Mouse (Mus musculus) erythroblast, embryonic 14.5 days (primary cell): ENCODE results near the gene Fbxo22.

ENCODE experiments used
- GATA1 ChIP-seq: IDR thresholded peaks from 2 replicates; pipeline ENCODE4 v1.6.1; 2012; ENCODE audit warnings: low read length, inconsistent platforms, mixed read lengths
- TAL1 ChIP-seq: IDR thresholded peaks from 3 replicates; pipeline ENCODE4 v1.6.1; 2012; ENCODE audit warnings: low read length, inconsistent platforms, mixed read lengths

GRCm38 (mm10) chr9:55240852-55241251 lies 32.1 kb downstream of the Fbxo22 start:
- no peak for TF ChIP-seq TAL1
- no peak for TF ChIP-seq GATA1
